Mouse (Mus musculus) testis, adult 2 months (tissue): ENCODE results near the gene Kit.

Experiments used
- CTCF ChIP-seq: fragments of 200-500 bp; IDR thresholded peaks from 2 replicates; pipeline ENCODE4 v1.5.1; 2012; ENCODE audit warnings: low read depth, mild to moderate bottlenecking, inconsistent platforms, low read length, moderate library complexity; ENCODE audit not compliant: control insufficient read depth, insufficient read depth, insufficient replicate concordance
- POLR2A ChIP-seq: fragments of 200-500 bp; IDR thresholded peaks from 2 replicates; pipeline ENCODE4 v1.6.1; 2012; ENCODE audit warnings: low read depth, mild to moderate bottlenecking, inconsistent platforms, low read length, moderate library complexity; ENCODE audit not compliant: control insufficient read depth

DNA sequence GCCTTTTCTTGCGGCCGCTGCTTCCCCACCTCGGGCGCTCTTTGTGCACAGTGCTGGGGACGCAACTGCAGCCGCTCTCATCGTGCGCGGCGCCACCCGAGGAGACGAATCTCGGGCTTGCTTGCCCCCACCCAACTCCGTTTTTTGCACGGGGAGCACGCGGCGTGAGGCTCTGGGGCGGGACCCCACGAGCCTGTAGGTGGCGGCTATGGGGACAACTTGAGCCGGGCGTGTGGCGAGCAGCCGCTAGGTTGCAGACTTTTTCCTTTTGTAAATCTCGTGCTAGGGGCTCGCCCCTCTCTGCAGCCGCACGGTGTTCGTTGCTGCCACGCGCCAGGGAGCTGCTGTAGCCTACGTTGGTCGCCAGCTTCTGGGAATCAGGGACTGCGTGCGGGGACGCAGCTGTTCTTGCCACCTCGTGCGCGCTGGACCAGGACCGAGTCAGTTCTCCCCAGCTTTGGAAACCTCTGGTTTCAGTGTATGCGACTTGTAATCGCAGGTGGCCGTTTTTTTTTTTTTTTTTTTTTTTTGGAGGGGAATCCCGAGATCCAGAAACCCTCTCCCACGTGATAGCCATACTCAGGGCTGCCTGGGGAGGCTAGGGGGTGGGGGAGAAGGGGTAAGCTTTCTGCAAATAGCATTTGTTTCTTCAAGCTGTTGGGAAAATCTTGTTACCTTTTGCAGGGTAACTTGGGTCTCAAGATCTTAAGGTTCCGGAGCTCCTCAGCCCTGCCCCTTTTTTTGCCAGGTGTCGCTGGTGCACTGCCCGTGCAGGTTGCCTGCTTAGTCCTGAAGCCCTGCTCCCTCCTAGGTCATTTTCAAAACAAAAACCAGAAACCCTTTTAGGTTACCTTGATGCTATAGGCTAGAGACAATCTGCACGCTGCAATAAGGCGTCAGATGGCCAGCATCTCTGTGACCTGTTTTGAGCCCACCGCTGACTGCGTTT lies 1.1 kb downstream of the Kit start:
- TF ChIP-seq CTCF: no peak
- TF ChIP-seq POLR2A: 0 out of 2 replicates have a peak, but pooled peaks have one; percentile 26
